Mouse (Mus musculus) intestine, postnatal 0 days (tissue): Measurements from ENCODE around the gene H2-K1. TPM values are rescaled to one million over a fixed set of nuclear protein-coding genes. Genes with fewer than 3 reads are reported as not detected.

Experiments
- ATAC-seq: fragments of 200-750 bp; cut with Nextera tagmentation; 2 replicates; pipeline ENCODE4 v1.8.0; 2017; ENCODE audit warnings: mild to moderate bottlenecking, moderate TSS enrichment, moderate library complexity
- H3K27ac ChIP-seq: fragments of 300-500 bp; sonication (generic); 2 replicates; pipeline ENCODE4 v1.5.1; 2014; ENCODE audit warnings: mild to moderate bottlenecking, low read depth, low read length, moderate library complexity
- H3K27me3 ChIP-seq: fragments of 300-500 bp; sonication (generic); replicated peaks from 2 replicates; pipeline ENCODE4 v1.6.1; 2014; ENCODE audit warnings: low read length, mixed read lengths; ENCODE audit not compliant: control insufficient read depth, insufficient read depth
- H3K36me3 ChIP-seq: fragments of 300-500 bp; sonication (generic); 2 replicates; pipeline ENCODE4 v1.6.1; 2014; ENCODE audit warnings: mild to moderate bottlenecking, moderate library complexity; ENCODE audit not compliant: control insufficient read depth, insufficient read depth
- H3K4me1 ChIP-seq: fragments of 300-500 bp; sonication (generic); replicated peaks from 2 replicates; pipeline ENCODE4 v1.6.1; 2014; ENCODE audit warnings: antibody characterized with exemption, low read length, mixed read lengths; ENCODE audit not compliant: control insufficient read depth, insufficient read depth
- H3K4me2 ChIP-seq: fragments of 300-500 bp; sonication (generic); replicated peaks from 2 replicates; pipeline ENCODE4 v1.6.1; 2014; ENCODE audit warnings: low read depth, mild to moderate bottlenecking, moderate library complexity
- H3K4me3 ChIP-seq: fragments of 300-500 bp; sonication (generic); 2 replicates; pipeline ENCODE4 v1.5.1; 2014; ENCODE audit warnings: low read depth, low read length
- H3K9ac ChIP-seq: fragments of 300-500 bp; sonication (generic); 2 replicates; pipeline ENCODE4 v1.6.1; 2014; ENCODE audit warnings: mild to moderate bottlenecking, low read depth, low read length
- H3K9me3 ChIP-seq: fragments of 300-500 bp; sonication (generic); 2 replicates; pipeline ENCODE4 v1.6.1; 2016; ENCODE audit warnings: mixed run types; ENCODE audit not compliant: control insufficient read depth
- CTCF ChIP-seq: sonication (generic); IDR thresholded peaks from 2 replicates; pipeline ENCODE4 v1.5.1; 2016; ENCODE audit warnings: low read depth, mild to moderate bottlenecking, control low read depth, antibody characterized with exemption, moderate library complexity
- WGBS: fragments of 180-500 bp; shearing (Covaris S2); extraction: QIAGEN DNeasy Blood & Tissue Kit; methylation state at CpG from one replicate; pipeline ENCODE4 v1.1.7; 2014; 5-methylcytosine and 5-hydroxymethylcytosine counted together
- polyA plus RNA-seq: library from polyadenylated mRNA; unstranded; fragments of >200 nt; fragmentation: Nextera tagmentation; extraction: Ambion mirVana; gene quantifications from 2 replicates; pipeline ENCODE4 v1.2.1, GENCODE M21; 2015

Gene H2-K1
- polyA plus RNA-seq, 1 experiment from 2014 or later = 933 TPM

DNA sequence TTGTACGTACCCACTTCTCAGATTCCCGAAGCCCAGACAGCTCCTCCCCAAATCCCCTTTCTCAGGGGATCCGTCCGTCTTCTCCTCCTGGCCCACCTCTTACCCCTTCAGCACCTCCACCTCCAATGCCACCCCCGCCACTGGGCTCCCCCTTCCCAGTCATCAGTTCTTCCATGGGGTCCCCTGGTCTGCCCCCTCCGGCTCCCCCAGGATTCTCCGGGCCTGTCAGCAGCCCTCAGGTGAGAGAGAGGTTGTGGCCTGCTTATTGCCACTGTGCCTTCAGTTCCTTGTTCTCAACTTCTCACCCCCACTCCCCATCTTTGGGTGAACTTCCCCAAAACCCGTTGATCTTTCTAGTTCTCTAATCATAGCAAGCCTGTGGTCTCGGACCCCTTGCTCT lies 32.7 kb upstream of the H2-K1 start:
- Histone ChIP-seq H3K27ac (peak overlapping the region; percentile 94; the same call in 1 of the 2 replicates), H3K4me3 (peak overlapping the region; percentile 70), H3K9ac (peak overlapping the region; percentile 86), H3K27me3 (no peaks in the 10 kb centered on the region), H3K9me3 (no peaks in the 10 kb centered on the region), H3K36me3 (peaks cover 49% of the 10 kb centered on the region), H3K4me1 (0 out of 2 replicates have a peak, but pooled peaks cover 10% of the 10 kb centered on the region), H3K4me2 (peak overlapping the region; percentile 87)
- WGBS = 57% methylated on average over 9 of the region's 9 CpGs
- no peak for TF ChIP-seq CTCF
- no peak for ATAC-seq

- Histone ChIP-seq H3K27ac (peak overlapping the region; percentile 94), H3K27me3 (no peaks in the 10 kb centered on the region), H3K4me1 (peaks cover 11% of the 10 kb centered on the region; the same call in 1 of the 2 replicates), H3K9ac (peak overlapping the region; percentile 86), H3K36me3 (peaks cover 43% of the 10 kb centered on the region), H3K9me3 (no peaks in the 10 kb centered on the region), H3K4me3 (peak overlapping the region; percentile 70), H3K4me2 (peak overlapping the region; percentile 87)
- no peak for TF ChIP-seq CTCF
- peak; percentile 16 for ATAC-seq
- WGBS = 0% methylated on average over 19 of the region's 48 CpGs
Observed at GRCm38 (mm10) chr17:34032174-34032632, 32.1 kb upstream of the H2-K1 start.

DNA sequence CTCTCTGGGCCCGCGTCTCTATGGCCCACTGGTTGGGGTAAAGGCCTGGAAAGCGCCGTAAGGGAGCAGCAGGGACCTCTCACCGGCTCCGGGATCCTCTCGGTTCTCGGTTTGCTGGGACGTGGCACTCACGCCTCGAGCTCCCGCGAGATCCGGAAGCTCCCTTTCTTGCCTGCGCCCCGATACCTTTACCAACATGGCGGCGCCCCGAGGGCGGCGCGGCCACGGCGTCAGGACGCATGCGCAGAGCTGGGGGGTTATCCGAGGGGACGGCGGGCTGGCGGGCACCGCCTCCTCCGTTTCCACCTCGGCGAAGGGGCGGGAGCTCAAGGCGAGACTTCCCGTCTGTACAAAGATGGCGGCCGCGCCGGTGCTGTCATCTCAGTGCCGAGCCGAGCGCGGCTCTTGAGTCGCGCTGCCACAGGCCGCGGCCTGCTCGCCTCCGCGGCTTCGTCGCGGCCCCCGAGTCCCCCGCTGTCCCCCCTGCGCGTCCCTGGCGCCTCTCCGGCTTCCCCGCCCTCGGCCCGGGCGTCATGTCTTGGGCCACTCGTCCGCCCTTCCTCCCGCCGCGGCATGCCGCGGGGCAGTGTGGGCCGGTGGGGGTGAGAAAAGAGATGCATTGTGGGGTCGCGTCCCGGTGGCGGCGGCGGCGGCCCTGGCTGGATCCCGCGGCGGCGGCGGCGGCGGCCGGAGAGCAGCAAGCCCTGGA lies 31.5 kb upstream of the H2-K1 start, which contains the start of the genes Slc39a7 and Rxrb:
Gene Slc39a7 (minus strand): TSS at position 218 of the 709 bp plus-strand sequence.
Gene Rxrb (plus strand): TSS at position 348 of the 709 bp plus-strand sequence.
- no peaks in the 10 kb centered on the region for H3K27me3 ChIP-seq
- H3K4me3 ChIP-seq = peak within 1 kb of the TSS; percentile 70
- peaks cover 37% of the 10 kb centered on the region for H3K36me3 ChIP-seq
- H3K4me2 ChIP-seq = peak within 1 kb of the TSS; percentile 87
- H3K27ac ChIP-seq = peak within 1 kb of the TSS; percentile 94
- H3K4me1 ChIP-seq = peaks cover 17% of the 10 kb centered on the region; the same call in 1 of the 2 replicates
- ATAC-seq = peak; percentile 82
- peak within 1 kb of the TSS; percentile 86 for H3K9ac ChIP-seq
- 1% methylated on average over 81 of the region's 88 CpGs for WGBS
- no peaks in the 10 kb centered on the region for H3K9me3 ChIP-seq
- no peak for TF ChIP-seq CTCF

DNA sequence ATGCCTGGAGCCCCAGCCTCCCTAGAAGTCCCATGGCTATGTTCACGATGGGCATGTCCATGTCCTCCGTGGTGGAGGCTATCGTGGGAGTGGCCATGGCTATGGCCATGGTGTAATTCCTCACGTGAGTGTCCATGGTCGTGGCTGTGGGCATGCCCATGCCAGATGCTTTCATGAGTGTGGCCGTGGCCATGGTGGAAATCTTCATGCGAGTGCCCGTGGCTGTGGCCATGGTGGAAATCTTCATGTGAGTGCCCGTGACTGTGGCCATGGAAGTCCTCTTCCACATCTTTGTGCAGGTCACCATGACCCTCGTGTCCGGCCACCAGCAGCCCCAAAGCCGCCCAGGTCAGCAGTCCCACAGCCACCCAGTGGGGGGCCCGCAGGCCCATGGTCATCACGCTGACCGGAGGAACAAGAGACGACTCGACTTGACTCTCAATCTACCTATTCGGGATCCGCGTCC lies 30.7 kb upstream of the H2-K1 start:
- Histone ChIP-seq H3K27me3 (no peaks in the 10 kb centered on the region), H3K4me2 (peak overlapping the region; percentile 87), H3K9me3 (no peaks in the 10 kb centered on the region), H3K27ac (peak overlapping the region; percentile 94), H3K4me1 (peaks cover 17% of the 10 kb centered on the region; the same call in 1 of the 2 replicates), H3K36me3 (peaks cover 29% of the 10 kb centered on the region), H3K4me3 (peak overlapping the region; percentile 70), H3K9ac (peak overlapping the region; percentile 86)
- peak; percentile 42 for TF ChIP-seq CTCF
- 1% methylated on average over 20 of the region's 20 CpGs for WGBS
- ATAC-seq = peak; percentile 2; the same call in 1 of the 2 replicates

GRCm38 (mm10) chr17:34029890-34030595 lies 29.9 kb upstream of the H2-K1 start:
- Histone ChIP-seq H3K27me3 (no peaks in the 10 kb centered on the region), H3K4me3 (peak overlapping the region; percentile 70), H3K4me2 (peak overlapping the region; percentile 87), H3K9ac (peak overlapping the region; percentile 86), H3K36me3 (peaks cover 23% of the 10 kb centered on the region), H3K4me1 (peaks cover 24% of the 10 kb centered on the region; the same call in 1 of the 2 replicates), H3K9me3 (no peaks in the 10 kb centered on the region), H3K27ac (no peak overlapping the region)
- TF ChIP-seq CTCF = no peak
- 72% methylated on average over 21 of the region's 21 CpGs for WGBS
- no peak for ATAC-seq
